15 mouse cellular contexts compared by ENCODE assay signal in the genomic region with DNA sequence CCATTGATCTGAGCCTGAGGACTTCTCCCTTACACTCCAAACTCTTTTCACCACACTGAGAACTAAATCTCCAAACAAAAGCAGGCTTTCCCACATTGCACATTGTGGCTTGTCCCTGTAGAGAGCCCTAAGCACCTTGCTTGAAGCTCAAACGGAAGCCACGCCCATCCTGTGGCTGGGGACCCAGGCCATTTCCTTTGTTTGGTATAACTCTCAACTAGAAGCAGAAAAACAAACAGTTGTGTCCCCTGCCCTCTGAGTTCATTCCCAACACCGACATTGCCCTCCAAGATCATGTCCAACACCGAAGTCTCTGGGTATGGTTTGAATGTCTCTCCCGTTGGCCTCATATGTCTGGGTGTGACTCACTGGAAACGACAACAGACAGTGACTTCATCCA.
A peak's percentile ranks its signal among the peaks of the same experiment; 100 is the strongest.
DNase-seq lines count a peak whose midpoint lies in the region.
"Had no signal": no experiment of that assay in that cellular context is flagged by ENCODE, and none has a peak within 500 bp of the region (broad histone marks: within the 10 kb centered on the region; RNA-seq: fewer than 3 reads in every experiment).

No protein-coding gene starts in this region.

- H3K27me3 ChIP-seq in embryonic facial prominence, embryonic 10.5 days (replicated peaks; ENCODE audit: low read depth, poor library complexity, severe bottlenecking): peaks cover 13% of the 10 kb centered on the region; the same call in 1 of the 2 replicates
- H3K27me3 ChIP-seq: neural tube, embryonic 12.5 days had no signal

- peak; percentile 16 to 20 for DNase-seq in spleen, postnatal 36 days (ENCODE audit: low spot score in 2 of 2)
- no peak for DNase-seq in spleen, adult 12 weeks (ENCODE audit: low spot score)
- DNase-seq in lung, postnatal 10 days: peak; percentile 69
- peak; percentile 55 to 64 for DNase-seq in thymus, postnatal 36 days
- no peak for DNase-seq in yolk sac, embryonic 10.5 days (ENCODE audit: low spot score)
- DNase-seq in urinary bladder, adult 2 months (ENCODE audit: low spot score): no peak
- DNase-seq in embryonic facial prominence, embryonic 10.5 days (ENCODE audit: low spot score): no peak
- DNase-seq: cerebellum, adult 11-12 months; layer of hippocampus, adult 9-11 months; liver, postnatal 0 days had no signal

- WGBS in embryonic facial prominence, embryonic 10.5 days: 75% methylated on average over 6 of the region's 6 CpGs

- 0 out of 2 replicates have a peak overlapping the region, but pooled peaks have one; percentile 27 for H3K27ac ChIP-seq in brown adipose tissue, adult 24 weeks (replicated peaks; ENCODE audit: low read depth, low read length)
- H3K27ac ChIP-seq in embryonic facial prominence, embryonic 10.5 days (replicated peaks): no peak overlapping the region
- H3K27ac ChIP-seq: kidney, embryonic 15.5 days; limb, embryonic 12.5 days; midbrain, embryonic 13.5 days; neural tube, embryonic 12.5 days had no signal

- no peaks in the 10 kb centered on the region for H3K36me3 ChIP-seq in embryonic facial prominence, embryonic 10.5 days (replicated peaks)
- H3K36me3 ChIP-seq: kidney, embryonic 15.5 days; limb, embryonic 12.5 days; midbrain, embryonic 13.5 days; neural tube, embryonic 12.5 days had no signal

- no peak overlapping the region for H3K4me3 ChIP-seq in brown adipose tissue, adult 24 weeks (ENCODE audit: insufficient read depth, low read depth, low read length)
- H3K4me3 ChIP-seq in embryonic facial prominence, embryonic 10.5 days: no peak overlapping the region
- H3K4me3 ChIP-seq: kidney, embryonic 15.5 days; limb, embryonic 12.5 days; midbrain, embryonic 13.5 days; neural tube, embryonic 12.5 days had no signal

- H3K4me1 ChIP-seq in brown adipose tissue, adult 24 weeks (ENCODE audit: control insufficient read depth, insufficient read depth, insufficient read length, low read length): 0 out of 2 replicates have a peak, but pooled peaks cover 2% of the 10 kb centered on the region
- peaks cover 10% of the 10 kb centered on the region for H3K4me1 ChIP-seq in embryonic facial prominence, embryonic 10.5 days
- H3K4me1 ChIP-seq: limb, embryonic 12.5 days; midbrain, embryonic 13.5 days; neural tube, embryonic 12.5 days had no signal

- no peaks in the 10 kb centered on the region for H3K9me3 ChIP-seq in embryonic facial prominence, embryonic 10.5 days
- H3K9me3 ChIP-seq: kidney, embryonic 15.5 days; limb, embryonic 12.5 days; midbrain, embryonic 13.5 days; neural tube, embryonic 12.5 days had no signal

Comparison
In these comparisons a context has a peak if more than half of its experiments do, and no peak if none do; other contexts are left out.
1. DNase-seq: peak in spleen, postnatal 36 days (2 of 2), lung, postnatal 10 days (single experiment) and thymus, postnatal 36 days (2 of 2); none in spleen, adult 12 weeks (single experiment), yolk sac, embryonic 10.5 days (single experiment), urinary bladder, adult 2 months (single experiment) and embryonic facial prominence, embryonic 10.5 days (single experiment).